Mouse (Mus musculus): ENCODE data around the gene Gse1.

The Gse1 gene

DNA sequence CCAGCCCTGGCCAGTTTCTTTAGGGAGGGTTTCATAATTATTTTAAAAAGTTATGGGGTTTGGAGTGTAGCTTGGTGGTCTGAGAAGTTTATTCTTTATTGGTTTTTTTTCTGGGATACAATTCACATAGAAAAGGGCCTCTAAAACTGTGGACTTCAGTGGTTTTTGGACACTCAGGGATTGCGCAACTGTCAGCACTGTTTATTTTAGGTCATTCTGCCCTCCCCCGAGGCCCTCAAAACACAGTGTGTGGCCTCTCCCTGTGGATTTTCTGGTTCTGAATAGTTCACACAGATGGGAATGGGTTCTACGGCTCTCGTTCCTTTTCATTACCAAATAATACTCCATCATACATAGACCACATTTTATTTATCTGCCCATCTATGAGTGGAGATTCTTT, 15.0 kb downstream of the Gse1 start:
- no peak for DNase-seq (ENCODE audit: low read depth)

DNA sequence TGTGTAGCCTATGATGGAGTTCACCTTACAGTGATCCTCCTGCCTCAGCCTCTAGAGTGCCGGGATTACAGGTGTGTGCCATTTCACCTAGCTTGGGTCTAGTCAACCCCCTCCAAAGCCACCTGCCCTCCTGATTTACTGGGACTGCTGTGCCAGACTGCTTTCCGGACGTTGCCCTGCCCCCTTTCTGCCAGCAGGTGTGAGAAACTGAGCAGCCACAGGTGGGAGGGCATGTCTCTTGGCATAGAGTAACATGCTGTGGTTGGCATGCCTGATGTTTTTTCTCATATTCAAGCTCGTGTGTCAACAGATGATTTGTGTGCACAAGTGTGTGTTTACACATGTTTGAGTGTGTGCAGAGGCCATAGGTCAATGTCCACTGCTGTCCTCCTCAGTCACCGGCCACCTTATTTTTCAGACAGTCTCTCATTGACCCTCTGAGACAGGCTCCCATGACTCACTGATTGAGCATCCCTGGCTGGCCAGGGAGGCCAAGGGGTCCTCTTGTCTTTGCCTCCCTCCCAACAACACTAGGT, 15.7 kb downstream of the Gse1 start:
- no peak for DNase-seq (ENCODE audit: low read depth)

DNA sequence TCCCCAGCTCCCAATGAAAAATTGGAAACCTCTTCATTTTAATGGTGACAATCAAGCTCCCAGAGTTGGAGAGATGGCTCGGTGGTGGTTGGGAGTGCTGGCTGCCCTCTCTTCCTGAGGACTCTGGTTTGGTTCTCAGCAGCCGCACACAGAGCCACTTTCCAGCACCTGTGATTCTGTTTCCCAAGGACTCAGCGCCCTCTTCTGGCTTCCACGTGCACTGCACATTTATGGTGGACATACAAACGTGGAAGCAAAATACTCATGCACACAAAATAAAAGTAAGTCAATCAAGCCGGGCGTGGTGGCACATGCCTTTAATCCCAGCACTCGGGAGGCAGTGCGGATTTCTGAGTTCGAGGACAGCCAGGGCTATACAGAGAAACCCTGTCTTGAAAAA, 16.3 kb downstream of the Gse1 start:
- DNase-seq (ENCODE audit: low read depth): no peak

DNA sequence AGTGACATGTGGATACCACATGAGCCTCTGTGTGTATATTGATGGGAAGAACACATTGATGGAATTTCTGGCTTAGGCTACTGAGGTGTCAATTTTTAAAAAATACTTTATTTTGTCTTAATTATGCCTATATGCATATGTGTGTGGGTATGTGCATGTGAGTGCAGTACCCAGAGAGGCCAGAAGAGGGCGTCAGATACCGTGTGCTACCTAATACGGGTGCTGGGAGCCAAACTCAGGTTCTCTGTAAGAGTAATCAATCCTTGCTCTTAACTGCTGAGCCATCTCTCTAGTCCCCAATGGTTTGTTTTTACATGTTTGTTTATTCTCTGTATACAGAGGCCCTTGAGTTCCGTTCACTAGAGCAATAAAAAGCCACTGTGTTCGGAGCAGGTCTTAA, 19.4 kb downstream of the Gse1 start:
- DNase-seq (ENCODE audit: low read depth): no peak

DNA sequence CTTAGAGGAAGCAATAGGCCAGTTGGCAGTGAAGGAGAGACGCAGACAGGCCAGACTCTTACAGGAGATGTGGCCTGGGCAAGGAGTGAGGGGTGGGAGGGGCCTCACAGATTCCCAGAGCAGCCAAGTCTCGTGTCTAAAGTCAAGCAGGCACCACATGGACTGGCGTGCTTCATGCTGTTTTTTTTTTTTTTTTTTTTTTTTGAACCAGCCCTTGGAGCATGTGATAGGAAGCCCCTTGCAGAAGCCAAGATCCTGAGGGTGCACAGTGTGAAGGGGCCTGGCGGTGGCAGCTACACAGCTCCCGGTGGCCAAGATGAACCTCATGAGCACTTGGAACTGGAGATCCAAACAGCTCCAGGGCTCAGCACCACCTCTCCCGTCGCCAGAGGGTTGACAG, 19.8 kb downstream of the Gse1 start:
- DNase-seq (ENCODE audit: low read depth): no peak

DNA sequence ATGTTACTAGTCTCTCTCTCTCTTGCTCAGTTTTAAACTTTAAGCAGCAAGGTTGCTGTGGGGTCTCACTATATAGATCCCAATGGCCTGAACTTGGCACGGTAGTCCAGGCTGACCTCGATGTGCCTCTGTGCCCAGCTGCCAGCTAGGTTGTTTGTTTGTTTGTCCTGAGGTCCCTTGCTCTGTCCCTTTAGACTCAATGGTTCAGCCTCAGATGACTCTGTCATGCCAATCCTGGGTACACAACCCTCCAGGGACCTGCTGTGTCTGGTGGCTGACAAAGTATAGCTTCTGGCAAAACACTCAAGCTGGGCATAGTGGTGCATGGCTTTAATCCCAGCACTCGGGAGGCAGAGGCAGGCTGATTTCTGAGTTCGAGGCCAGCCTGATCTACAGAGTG, 20.2 kb downstream of the Gse1 start:
- DNase-seq (ENCODE audit: low read depth): no peak

DNA sequence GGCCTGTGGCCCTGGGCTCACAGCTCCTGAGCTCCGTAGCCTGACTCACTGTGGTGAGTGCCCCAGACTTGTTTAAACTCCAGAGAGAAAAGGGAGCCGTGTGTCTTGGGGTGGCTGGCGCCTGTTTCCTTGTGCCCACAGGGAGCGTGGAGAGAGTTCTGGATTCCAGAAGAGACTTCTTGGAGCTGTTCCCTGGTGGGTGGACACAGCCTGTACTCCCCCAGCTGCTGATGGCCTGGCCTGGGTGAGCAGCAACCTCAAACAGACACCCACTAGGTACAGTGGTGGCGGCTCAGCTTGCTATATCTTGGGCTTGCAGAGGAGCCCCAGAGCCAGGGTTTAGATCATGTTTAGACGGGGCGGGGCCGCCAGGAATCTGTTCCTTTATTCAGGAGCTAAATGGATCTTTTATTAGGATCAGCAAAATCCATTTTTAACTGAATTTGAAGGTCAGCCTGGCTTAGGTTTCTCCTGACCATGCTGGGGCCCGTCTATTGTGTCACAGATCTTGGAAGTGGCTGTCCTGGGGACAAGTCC, 21.6 kb downstream of the Gse1 start:
- no peak for DNase-seq (ENCODE audit: low read depth)

DNA sequence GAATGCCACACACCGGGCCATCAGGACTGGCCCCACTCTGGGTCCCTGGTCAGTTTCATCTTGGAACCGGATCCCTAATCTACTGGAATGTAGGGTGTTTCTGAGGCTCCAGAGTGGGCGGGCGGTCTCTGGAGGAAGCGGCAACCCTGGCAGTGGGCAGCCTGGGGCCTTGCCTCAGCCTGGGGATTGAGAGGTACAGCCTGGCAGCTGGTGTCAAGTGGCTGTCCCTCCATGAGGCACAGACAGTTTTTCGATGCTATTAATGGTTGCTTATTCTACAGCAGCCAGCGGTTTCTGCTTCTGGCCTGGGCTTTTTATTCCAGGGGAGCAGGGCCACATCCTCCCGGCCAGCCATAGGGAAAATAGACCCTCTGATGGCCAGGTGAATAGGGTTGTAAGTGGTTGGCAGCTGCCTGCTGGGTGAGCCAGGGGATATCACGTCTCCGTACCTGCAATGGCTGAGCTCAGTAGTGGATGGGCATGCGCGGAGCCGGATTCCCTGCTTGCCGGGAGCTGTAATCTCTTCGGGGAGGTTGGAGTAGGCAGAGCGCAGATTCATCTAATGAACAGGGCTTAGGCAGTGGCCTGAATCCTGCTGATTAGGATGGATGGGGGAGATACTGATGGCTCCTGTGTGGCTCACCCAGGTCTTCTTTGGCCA, 22.6 kb downstream of the Gse1 start:
- DNase-seq (ENCODE audit: low read depth): no peak

DNA sequence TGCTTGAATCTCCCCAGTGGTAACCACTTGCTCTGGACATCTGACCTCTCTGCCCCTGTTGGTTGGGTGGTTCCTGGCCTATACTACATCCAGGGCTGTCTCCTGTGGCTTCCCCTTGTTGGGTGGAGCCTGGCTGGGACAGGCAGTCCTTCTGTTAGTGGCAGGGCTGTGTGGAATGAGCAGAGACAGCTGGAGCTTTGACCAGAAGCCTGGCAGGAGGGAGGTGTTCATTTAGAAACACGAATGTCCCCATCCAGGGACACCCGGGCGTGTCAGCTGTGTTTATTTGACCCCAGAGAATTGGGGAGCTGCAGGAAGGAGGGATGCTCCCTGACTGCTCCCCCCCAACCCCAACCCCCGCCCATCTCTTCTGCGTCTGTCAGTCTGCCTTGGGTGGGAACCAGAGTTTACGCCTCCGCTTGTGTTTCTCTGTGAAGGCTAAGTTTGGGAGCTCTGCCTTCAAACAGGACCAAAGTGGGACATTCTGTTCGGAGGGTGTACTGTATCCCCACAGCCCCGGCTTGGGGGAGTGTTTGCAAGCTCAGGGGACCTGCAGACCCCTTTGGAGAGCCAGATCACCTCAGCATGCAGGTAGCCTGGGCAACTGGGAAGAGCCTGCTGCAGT, 23.3 kb downstream of the Gse1 start:
- DNase-seq (ENCODE audit: low read depth): no peak

DNA sequence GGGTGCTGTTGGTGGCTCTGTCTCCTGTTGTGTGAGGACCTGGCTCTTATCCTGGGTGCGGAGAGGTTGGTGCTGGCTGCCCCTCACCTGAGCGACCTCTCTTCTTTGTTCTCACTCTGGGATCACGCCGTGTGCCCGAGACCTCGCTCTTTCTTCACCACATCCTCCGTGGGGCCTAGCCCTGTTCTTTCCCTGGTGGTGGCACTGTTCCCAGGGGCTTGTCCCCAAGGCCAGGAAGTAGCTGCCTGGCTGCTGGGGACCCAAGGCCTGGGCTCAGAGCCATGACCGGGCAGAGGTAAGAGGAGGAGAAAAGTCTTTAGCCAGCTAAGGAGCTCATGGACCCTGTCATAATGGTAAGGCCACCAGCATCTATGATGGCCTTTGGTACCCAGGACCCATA, 25.4 kb downstream of the Gse1 start:
- DNase-seq (ENCODE audit: low read depth): no peak

DNA sequence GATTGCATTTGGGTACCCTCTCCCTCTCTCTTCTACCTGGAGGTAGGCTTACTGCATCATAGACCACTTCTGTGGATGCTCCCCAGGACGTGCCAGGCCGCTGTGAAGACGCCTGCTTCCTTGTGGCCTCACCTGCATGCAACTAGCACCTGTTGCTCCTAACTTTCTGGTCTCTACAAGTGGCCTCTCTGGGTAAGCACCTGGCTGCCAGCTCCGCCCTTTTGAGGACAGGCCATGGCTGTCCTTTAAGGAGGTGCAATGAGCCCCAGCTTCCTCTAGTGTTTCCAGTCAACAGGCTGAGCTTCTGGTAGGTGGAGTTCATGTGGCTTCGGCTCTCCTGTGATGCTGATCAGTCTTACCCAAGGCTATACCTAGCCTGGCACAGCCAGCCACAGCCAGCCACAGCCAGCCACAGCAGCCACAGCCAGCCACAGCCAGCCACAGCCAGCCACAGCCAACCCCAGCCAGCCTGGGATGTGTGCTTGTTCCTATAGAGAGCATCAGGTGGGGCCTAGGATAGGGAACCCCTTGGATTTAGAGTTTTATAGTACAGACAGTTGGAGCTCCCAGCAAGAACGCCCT, 27.2 kb downstream of the Gse1 start:
- DNase-seq (ENCODE audit: low read depth): no peak

DNA sequence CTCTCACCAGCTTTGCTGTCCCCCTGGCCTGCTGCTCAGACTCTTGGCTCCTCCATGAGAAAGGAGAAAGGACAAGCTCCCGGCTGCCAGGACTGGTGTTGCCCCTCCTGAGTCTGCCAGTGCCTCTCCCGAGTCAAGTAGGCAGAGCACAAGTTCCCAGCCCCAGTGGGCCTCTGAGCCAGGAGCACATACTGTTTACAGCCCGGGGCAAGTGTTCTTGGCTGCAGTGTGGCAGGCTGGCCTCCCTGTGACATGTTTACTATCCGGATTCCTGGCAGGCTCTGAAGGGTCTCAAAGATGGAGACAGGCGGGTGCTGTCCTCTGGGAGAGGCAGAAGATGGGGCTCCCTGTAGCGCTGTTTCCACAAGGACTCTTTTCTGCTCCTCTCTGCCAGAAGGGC, 28.7 kb downstream of the Gse1 start:
- no peak for DNase-seq (ENCODE audit: low read depth)

DNA sequence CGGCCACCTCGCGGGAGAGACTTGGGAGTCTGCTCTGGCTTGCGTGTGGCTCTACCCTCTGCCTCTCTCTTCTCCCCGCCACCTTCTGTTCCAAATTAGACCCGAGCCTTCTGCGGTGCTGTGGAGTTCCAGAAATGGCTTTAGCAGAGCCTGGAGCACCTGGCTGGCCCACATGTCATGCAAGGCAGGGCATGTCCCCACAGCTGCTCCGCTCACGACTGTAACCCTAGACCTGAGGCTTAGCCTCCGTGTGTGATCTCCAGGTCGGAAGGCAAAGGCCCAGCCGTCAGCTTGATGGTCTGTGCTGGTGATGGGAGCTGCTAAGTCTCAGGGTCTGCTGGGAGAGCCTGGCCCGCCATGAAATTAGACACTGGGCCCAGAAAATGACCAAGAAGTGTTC, 30.9 kb downstream of the Gse1 start:
- DNase-seq (ENCODE audit: low read depth): no peak

DNA sequence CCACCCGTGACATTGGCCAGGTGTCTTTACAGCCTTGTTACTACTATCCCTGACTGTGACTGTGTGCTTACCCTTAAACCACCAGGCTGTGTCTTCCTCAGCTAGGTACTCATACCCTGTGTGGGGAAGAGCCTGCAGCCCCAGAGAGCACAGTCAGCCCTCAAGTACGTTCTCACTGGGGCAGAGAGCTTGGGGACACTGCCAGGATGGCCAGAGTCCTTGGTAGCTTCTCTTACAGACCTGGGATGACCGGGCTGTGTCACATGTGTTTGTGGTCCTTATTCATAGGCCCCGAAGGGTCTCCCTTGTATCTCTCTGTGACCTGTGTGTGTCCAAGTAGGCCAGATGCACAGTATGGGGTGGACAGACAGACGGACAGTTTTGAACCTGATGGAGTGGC, 32.4 kb downstream of the Gse1 start:
- DNase-seq (ENCODE audit: low read depth): no peak

DNA sequence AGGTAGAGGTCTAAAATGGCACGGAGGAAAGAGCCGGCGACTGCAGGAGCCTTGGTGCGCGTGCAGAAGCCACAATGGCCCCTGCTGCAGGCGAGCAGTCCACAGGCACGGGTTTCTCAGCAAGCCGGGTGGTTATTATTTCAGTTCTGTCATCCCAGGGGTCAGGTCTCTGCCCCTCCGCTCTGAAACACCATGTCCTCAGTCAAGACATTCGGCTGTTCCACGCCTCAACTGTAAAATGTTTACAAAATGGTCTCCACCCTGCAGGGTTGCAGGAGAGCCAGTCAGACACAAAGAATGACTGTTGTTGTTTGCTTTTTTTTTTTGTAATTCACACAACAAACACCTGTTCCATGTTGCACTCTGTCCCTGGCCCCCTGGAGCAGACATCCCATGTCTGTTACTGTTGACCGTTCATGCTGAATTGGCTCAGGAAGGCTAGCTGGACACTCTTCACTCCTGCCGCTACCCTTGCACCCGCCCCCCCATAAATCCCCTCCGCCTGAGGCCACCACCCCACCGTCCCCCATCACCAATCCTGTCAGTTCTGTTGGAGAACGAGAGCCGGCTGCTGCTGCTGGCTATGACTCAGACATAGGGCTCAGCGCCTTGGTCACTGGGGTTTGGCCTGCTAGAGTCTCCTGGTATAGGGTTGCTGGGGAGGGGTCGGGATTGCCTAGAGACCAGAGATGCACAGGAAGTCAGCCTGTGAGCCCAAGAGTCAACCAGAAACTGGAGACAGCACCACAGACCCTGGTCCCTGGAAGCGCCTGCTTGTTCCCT, 33.3 kb downstream of the Gse1 start:
- DNase-seq (ENCODE audit: low read depth): no peak

DNA sequence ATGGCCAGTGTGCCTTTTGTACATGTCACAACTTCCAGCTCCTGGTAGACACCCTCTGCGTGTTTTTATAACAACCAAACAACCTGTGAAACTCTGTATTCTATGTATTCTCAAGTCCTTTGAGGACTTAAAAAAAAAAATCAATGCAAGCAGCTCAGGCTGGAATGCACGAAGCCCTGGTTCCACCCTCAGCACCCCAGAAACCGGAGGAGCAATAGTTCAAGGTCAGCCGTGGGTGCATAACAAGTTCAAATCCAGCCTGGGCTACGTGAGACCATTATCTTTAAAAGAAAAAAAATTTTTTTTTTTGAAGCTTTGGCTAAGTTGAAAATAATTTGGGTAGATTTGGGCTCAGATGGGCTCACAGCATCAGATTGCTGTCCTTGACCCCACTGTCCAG, 35.6 kb downstream of the Gse1 start:
- DNase-seq (ENCODE audit: low read depth): no peak

DNA sequence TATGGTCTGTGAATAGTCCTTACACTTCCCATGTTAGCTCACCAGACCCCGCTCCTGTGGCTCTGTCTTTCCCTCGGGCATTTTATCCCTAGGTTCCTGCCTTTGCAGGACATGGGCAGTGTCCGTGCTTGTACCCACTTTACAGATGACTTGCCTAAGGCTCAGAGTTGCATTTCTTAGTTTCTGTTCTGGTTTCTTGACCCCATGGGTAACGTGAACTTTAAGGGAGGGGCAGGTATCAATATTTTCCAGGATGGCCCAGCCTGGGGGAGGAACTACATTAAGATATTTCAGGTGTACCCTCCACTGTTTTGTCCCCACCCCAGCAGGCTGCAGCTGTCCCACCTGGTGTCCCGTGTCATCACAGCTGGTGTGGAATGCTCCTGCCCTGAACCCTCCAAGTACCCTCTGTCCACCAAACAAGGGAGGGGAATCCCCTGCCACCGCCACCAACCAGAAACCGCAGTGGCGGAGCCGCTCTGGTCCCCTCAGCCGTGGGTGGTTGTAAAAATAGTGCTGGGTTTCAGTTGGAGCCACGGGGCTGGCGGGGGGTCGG, 36.2 kb downstream of the Gse1 start:
- DNase-seq (ENCODE audit: low read depth): no peak

DNA sequence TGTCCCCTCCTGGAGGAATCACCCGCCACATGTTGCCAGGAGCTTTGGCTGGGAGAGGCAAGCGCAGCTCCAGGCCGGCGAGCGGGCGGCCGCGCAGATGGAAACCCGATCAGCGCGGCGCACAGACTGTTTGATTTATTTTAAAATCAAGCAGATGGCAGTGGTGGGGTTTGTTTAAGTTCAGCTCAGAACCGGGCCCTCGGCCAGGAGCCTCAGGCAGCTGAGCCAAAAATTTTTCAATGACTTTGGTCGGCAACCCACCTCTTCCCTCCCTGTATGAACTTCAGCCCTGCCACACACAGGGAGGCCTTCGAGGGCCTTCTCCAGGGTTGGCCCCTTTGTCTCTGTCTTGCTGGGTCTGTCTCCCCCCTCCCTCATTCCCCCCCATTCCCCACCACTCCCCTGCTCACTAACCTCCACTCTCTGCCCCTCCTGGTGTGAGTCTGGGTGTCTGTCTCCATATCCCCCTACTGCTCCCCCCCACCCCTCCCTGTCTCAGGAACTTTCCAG, 36.7 kb downstream of the Gse1 start:
- peak; percentile 78 for DNase-seq (ENCODE audit: low read depth)

DNA sequence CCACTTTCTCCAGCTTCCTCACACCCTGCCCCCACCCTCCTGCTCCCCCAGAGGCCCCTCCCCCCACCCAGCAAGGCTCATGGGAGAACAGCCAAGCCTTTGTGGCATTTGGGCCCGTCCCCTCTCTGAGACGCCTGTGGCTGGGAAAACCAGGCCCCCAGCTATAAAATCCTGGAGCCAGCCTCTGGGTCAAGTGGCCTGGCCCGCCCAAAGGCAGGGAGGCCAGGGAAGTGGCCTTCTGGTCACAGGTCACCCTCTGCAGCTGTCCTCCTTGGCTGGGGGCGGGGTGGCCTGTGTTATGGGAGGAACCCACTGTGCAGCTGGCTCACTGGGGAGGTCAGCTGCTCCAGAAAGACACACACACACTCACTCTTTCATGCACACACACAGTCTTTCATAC, 37.2 kb downstream of the Gse1 start:
- no peak for DNase-seq (ENCODE audit: low read depth)

DNA sequence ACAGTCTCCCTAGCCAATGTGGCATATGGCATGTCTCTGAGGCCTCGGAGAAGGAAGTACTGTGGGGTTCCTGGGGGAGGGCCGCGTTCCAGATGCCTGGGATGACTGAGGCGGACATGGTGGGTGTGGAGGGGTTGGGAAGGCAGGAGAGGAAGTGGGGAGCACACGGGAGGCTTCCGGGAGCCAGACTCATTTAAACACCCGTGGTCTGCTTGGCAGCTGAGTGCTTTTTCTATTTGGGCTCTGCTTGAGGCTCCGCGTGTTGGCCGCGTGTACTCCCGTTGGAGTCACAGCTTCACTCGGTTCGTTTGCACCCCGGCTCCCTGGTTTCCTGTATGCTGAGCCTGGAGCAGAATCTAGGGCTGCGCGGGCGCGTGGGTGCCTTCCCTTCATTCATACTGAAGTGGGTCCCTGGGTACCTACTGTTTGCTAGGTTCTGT, 40.3 kb downstream of the Gse1 start:
- no peak for DNase-seq (ENCODE audit: low read depth)

DNA sequence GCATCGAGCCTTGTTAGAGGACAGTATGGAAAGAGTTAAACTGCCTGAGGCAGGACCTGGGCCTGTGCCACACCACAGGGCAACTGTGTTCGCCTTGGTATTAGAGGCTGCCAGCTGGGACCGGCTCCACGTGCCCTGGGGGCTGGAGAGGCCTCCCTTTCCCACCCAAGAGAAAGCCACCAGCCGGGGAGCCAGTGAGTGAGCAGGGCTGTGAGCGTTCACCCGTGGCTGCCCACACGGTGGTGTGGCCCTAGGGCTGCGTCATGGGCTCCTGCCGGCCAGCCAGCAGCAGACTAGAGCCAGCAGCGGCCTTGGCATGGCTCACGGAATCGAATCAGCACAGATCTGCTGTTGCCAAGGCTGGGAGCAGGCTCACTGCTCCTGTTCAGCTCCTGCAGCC, 42.2 kb downstream of the Gse1 start:
- peak; percentile 90 for DNase-seq (ENCODE audit: low read depth)

DNA sequence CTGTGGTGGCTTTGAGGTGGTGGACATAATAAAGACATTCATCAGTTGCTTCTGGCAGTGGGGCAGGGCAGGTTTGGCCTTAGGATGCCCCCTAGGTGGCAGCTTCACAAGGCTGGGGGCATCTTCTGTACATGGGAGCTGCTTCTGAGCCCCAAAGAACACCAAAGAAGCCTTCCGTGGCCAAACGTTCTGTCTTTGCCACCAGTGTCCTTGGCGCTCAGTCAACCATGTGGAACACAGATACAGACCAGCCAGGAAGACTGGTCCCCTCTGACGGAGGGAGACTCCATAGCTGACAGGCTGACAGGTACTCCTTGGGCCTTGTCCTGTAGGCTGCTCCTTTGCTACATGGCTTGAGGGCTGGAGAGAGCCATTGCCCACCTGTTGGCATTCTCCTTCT, 45.2 kb downstream of the Gse1 start:
- DNase-seq (ENCODE audit: low read depth): no peak

Data from fibroblast of lung, adult 2 months (primary cell).